Mouse (Mus musculus) heart, adult 2 months (tissue): ENCODE measurements around the gene Padi2. TPM values are rescaled to one million over a fixed set of nuclear protein-coding genes. Genes with fewer than 3 reads are reported as not detected.

Experiments used
- DNase-seq, 2 experiments: peaks; one replicate each; pipeline ENCODE4 v3.0.0; 2021
- H3K27ac ChIP-seq: fragments of 200-600 bp; 2 replicates; pipeline ENCODE4 v1.8.1; 2022
- H3K27me3 ChIP-seq: fragments of 200-500 bp; 2 replicates; pipeline ENCODE4 v1.6.1; 2012; ENCODE audit warnings: mild to moderate bottlenecking, low read length, inconsistent platforms, mixed read lengths; ENCODE audit not compliant: control insufficient read depth, insufficient read depth
- H3K36me3 ChIP-seq: fragments of 200-500 bp; 2 replicates; pipeline ENCODE4 v1.6.1; 2012; ENCODE audit warnings: low read length, inconsistent platforms; ENCODE audit not compliant: control insufficient read depth, insufficient read depth
- H3K4me1 ChIP-seq: fragments of 200-500 bp; 2 replicates; pipeline ENCODE4 v1.6.1; 2011; ENCODE audit warnings: low read length; ENCODE audit not compliant: control insufficient read depth, insufficient read depth
- H3K4me3 ChIP-seq: fragments of 200-600 bp; 2 replicates; pipeline ENCODE4 v1.8.1; 2022
- H3K79me2 ChIP-seq: fragments of 200-500 bp; replicated peaks from 2 replicates; pipeline ENCODE4 v1.6.1; 2012; ENCODE audit warnings: mild to moderate bottlenecking, inconsistent platforms, low read length, moderate library complexity, mixed read lengths; ENCODE audit not compliant: control insufficient read depth, insufficient read depth
- H3K9ac ChIP-seq: fragments of 200-500 bp; 2 replicates; pipeline ENCODE4 v1.6.1; 2012; ENCODE audit warnings: low read depth, mild to moderate bottlenecking, control low read depth, inconsistent platforms, low read length, mixed read lengths
- CTCF ChIP-seq: fragments of 200-600 bp; IDR thresholded peaks from 2 replicates; pipeline ENCODE4 v1.8.1; 2022; ENCODE audit warnings: antibody characterized with exemption, mild to moderate bottlenecking, moderate library complexity
- EP300 ChIP-seq: fragments of 200-500 bp; IDR thresholded peaks from 2 replicates; pipeline ENCODE4 v1.6.1; 2011; ENCODE audit warnings: low read depth, low read length, control low read depth; ENCODE audit not compliant: insufficient read depth
- POLR2A ChIP-seq: fragments of 200-500 bp; IDR thresholded peaks from 2 replicates; pipeline ENCODE4 v1.6.1; 2011; ENCODE audit warnings: mild to moderate bottlenecking, low read depth, low read length, control low read depth; ENCODE audit not compliant: insufficient read depth
- WGBS: fragments of 180-500 bp; shearing (Covaris S2); methylation state at CpG from one replicate; pipeline ENCODE4 v1.1.7; 2018; 5-methylcytosine and 5-hydroxymethylcytosine counted together
- intact Hi-C: fragments of 180-260 bp; cut with DNase I; formaldehyde crosslinking; loops from one replicate; pipeline ENCODE4 v1.15.1; 2025
- polyA plus RNA-seq: library from polyadenylated mRNA; depleted of rRNA; stranded (reverse); fragments of >200 nt; gene quantifications from 2 replicates; pipeline ENCODE4 v1.2.3, GENCODE M21; 2012
- total RNA-seq, 2 experiments: library from RNA; stranded (reverse); gene quantifications; 2 replicates each; pipeline ENCODE4 v1.2.3; 2021

Gene Padi2
- total and polyA plus RNA-seq, 3 experiments = 0.31 to 1.4 (median 0.96) TPM

- 62% methylated on average over 11 of the region's 11 CpGs for WGBS
- H3K9ac ChIP-seq = no peak overlapping the region
- no peak overlapping the region for H3K4me3 ChIP-seq
- TF ChIP-seq EP300 (no peak), POLR2A (no peak), CTCF (no peak)
- no peaks in the 10 kb centered on the region for H3K4me1 ChIP-seq
- intact Hi-C loops = no loop called here
- no peaks in the 10 kb centered on the region for H3K79me2 ChIP-seq
- H3K27me3 ChIP-seq = no peaks in the 10 kb centered on the region
- no peak overlapping the region for H3K27ac ChIP-seq
- no peaks in the 10 kb centered on the region for H3K36me3 ChIP-seq
- no peak for DNase-seq
Observed at GRCm38 (mm10) chr4:140862036-140862650, 44.0 kb upstream of the Padi2 start.

- Histone ChIP-seq H3K9ac (no peak overlapping the region), H3K79me2 (no peaks in the 10 kb centered on the region), H3K36me3 (no peaks in the 10 kb centered on the region), H3K4me3 (no peak overlapping the region), H3K4me1 (no peaks in the 10 kb centered on the region), H3K27me3 (no peaks in the 10 kb centered on the region; the same call in 1 of the 2 replicates), H3K27ac (no peak overlapping the region)
- no peak for TF ChIP-seq EP300
- no peak for TF ChIP-seq CTCF
- no peak for TF ChIP-seq POLR2A
- DNase-seq = no peak
- 9% methylated on average over 14 of the region's 14 CpGs for WGBS
- intact Hi-C loops = no loop called here
Observed at GRCm38 (mm10) chr4:140868484-140869190, 37.5 kb upstream of the Padi2 start.

DNA sequence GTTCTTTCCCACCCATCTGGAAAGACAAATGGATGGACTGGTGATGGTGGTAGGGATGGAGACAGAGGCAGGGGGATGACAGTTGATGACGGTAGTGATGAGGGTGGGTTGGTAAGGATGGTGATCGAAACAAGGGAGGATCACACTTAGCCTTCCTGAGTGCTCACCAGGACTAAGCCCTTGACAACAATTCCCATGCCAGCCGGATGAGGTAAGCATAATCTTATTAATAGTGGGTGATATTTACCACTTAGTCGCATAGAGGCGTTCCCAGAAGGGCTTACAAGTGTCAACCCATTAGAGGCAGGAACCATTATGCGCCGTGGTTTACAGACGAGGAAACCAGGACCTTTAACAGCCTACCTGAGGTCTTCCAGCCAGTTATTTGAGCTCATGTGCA, 36.2 kb upstream of the Padi2 start:
- Histone ChIP-seq H3K27me3 (no peaks in the 10 kb centered on the region; the same call in 1 of the 2 replicates), H3K9ac (no peak overlapping the region), H3K36me3 (no peaks in the 10 kb centered on the region), H3K4me1 (no peaks in the 10 kb centered on the region), H3K4me3 (no peak overlapping the region), H3K27ac (no peak overlapping the region), H3K79me2 (no peaks in the 10 kb centered on the region)
- DNase-seq = no peak
- TF ChIP-seq EP300 (no peak), CTCF (no peak)
- 81% methylated on average over 8 of the region's 8 CpGs for WGBS
- intact Hi-C loops = no loop called here

DNA sequence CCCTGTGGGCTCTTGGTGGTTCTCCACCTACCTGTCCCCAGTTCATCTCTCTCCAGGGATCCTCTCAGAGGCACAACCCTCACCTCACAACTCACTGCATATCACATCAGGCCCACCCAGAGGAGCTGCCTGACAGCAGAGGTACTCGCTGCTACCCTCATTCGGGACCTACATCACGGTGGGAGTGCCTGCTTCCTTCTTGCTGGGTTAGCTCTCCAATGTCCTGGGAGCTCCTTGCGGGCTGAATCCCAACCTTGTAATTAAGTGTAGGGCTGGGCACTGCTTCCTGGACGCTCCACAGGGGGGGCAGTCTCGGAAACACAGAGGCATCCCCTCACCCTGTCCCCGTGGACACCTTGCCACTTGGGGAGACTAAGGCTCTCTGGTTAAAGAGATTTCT, 35.3 kb upstream of the Padi2 start:
- WGBS = 73% methylated on average over 7 of the region's 7 CpGs
- intact Hi-C loops = no loop called here

DNA sequence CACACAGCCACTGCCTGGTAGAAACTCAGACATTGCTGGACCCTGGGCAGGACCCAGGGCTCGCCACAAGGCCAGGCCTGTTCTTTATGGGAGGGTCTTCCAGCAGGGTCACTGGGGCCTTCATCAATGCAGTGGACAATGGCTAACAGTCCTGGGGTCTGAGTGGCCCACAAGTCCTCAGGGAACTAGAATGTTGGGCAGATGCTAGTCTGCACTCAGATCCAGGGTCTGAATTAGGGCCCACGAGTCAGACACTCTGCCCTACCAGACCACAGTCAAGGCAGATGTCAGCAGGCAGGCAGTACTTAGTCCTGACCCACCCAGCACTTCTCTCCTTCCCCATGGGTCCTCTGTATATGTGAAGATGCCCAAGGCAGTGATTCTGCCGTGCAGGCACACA, 34.8 kb upstream of the Padi2 start:
- DNase-seq = peak in 1 of 2 experiments; percentile 7
- H3K27ac ChIP-seq = no peak overlapping the region
- intact Hi-C loops = no loop called here
- TF ChIP-seq CTCF = no peak
- no peak for TF ChIP-seq POLR2A
- no peak for TF ChIP-seq EP300
- no peaks in the 10 kb centered on the region for H3K79me2 ChIP-seq
- H3K9ac ChIP-seq = no peak overlapping the region
- no peaks in the 10 kb centered on the region for H3K36me3 ChIP-seq
- WGBS = 79% methylated on average over 3 of the region's 3 CpGs
- no peak overlapping the region for H3K4me3 ChIP-seq
- no peaks in the 10 kb centered on the region; the same call in 1 of the 2 replicates for H3K27me3 ChIP-seq
- no peaks in the 10 kb centered on the region for H3K4me1 ChIP-seq

More for the DNA sequence above, 35.3 kb upstream of the Padi2 start:
- Histone ChIP-seq H3K27ac (no peak overlapping the region), H3K79me2 (no peaks in the 10 kb centered on the region), H3K4me1 (no peaks in the 10 kb centered on the region), H3K9ac (no peak overlapping the region), H3K36me3 (no peaks in the 10 kb centered on the region), H3K27me3 (no peaks in the 10 kb centered on the region; the same call in 1 of the 2 replicates), H3K4me3 (no peak overlapping the region)
- no peak for TF ChIP-seq EP300
- no peak for TF ChIP-seq POLR2A
- no peak for TF ChIP-seq CTCF
- DNase-seq = peak in 1 of 2 experiments; percentile 5

DNA sequence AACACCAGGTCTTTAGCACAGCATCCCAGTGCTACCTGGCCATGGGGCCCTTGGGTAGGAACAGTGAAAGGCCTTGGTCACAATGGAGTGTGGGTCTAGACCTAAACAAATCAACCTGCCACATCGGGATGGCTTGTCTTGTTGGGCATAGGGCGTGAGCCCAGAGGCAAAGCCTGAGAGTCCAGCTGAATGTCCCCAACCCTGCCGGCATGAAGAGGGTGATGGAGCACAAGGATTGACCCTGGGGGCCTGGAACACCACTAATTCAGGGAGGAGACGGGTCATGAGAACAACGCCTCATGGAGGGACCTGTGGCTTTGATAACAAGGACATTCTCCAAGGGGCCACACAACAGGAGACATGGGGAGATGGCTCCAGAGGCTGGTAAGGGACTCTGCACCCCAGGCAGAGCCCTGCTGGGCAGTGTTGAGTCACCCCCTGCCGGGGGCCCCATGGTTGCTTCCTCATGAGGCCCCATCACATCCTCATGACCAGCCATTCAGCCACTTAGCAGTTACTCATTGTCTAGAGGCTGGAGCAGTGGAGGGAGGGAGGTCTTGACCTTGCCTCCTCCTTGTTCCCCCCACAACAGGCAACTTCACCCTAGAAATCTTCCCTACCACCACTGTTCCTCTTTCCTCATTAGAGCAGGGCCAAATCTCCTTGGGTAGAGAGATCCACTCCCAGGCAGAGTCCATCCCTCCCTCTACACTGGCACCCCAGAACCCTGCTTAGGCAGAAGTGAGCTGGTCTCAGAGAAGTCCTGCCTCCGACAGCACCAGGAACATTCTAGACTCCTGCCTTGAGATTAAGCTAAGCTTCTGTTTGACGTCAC, 34.1 kb upstream of the Padi2 start:
- intact Hi-C loops = no loop called here
- H3K9ac ChIP-seq = no peak overlapping the region
- peak in 1 of 2 experiments; percentile 8 for DNase-seq
- TF ChIP-seq CTCF (no peak), POLR2A (no peak), EP300 (no peak)
- no peaks in the 10 kb centered on the region for H3K4me1 ChIP-seq
- H3K27ac ChIP-seq = no peak overlapping the region
- WGBS = 78% methylated on average over 8 of the region's 8 CpGs
- no peaks in the 10 kb centered on the region for H3K79me2 ChIP-seq
- H3K4me3 ChIP-seq = no peak overlapping the region
- no peaks in the 10 kb centered on the region for H3K36me3 ChIP-seq
- H3K27me3 ChIP-seq = no peaks in the 10 kb centered on the region; the same call in 1 of the 2 replicates
